Mouse (Mus musculus): ENCODE results near the gene Dact1. TPM values are rescaled to one million over a fixed set of nuclear protein-coding genes. Genes with fewer than 3 reads are reported as not detected.
A peak's percentile ranks its signal among the peaks of the same experiment; 100 is the strongest.

The Dact1 gene
- polyA plus RNA-seq, 1 experiment from 2014 or later, result 38.7 TPM

- H3K9me3 ChIP-seq, result no peaks in the 10 kb centered on the region
- H3K9ac ChIP-seq (replicated peaks), result no peak overlapping the region
- 83% methylated on average over 7 of the region's 7 CpGs for WGBS
- H3K4me3 ChIP-seq, result no peak overlapping the region
- no peaks in the 10 kb centered on the region for H3K27me3 ChIP-seq
- H3K4me1 ChIP-seq, result no peaks in the 10 kb centered on the region
- no peak overlapping the region for H3K4me2 ChIP-seq (replicated peaks)
- H3K27ac ChIP-seq (replicated peaks), result no peak overlapping the region
- H3K36me3 ChIP-seq, result no peaks in the 10 kb centered on the region
- ATAC-seq (replicated peaks), result no peak
These were observed 35.8 kb downstream of the Dact1 start for GRCm38 (mm10) chr12:71345471-71345870.

GRCm38 (mm10) chr12:71346071-71346470, 36.4 kb downstream of the Dact1 start:
- WGBS, result 78% methylated on average over 5 of the region's 5 CpGs
- Histone ChIP-seq H3K4me1 (no peaks in the 10 kb centered on the region), H3K4me3 (no peak overlapping the region), H3K27ac (replicated peaks) (no peak overlapping the region), H3K9me3 (no peaks in the 10 kb centered on the region), H3K27me3 (no peaks in the 10 kb centered on the region), H3K9ac (replicated peaks) (no peak overlapping the region), H3K36me3 (no peaks in the 10 kb centered on the region), H3K4me2 (replicated peaks) (no peak overlapping the region)
- ATAC-seq (replicated peaks), result no peak

- no peak for ATAC-seq (replicated peaks)
- Histone ChIP-seq H3K27ac (replicated peaks) (no peak overlapping the region), H3K27me3 (no peaks in the 10 kb centered on the region), H3K4me1 (no peaks in the 10 kb centered on the region), H3K9ac (replicated peaks) (no peak overlapping the region), H3K9me3 (no peaks in the 10 kb centered on the region), H3K4me3 (no peak overlapping the region), H3K36me3 (no peaks in the 10 kb centered on the region), H3K4me2 (replicated peaks) (no peak overlapping the region)
- WGBS, result 50% methylated on average over 8 of the region's 8 CpGs
These were observed 38.8 kb downstream of the Dact1 start for GRCm38 (mm10) chr12:71348401-71348896.

GRCm38 (mm10) chr12:71350077-71350476, 40.4 kb downstream of the Dact1 start:
- no peak overlapping the region for H3K4me3 ChIP-seq
- no peaks in the 10 kb centered on the region for H3K9me3 ChIP-seq
- H3K27me3 ChIP-seq, result no peaks in the 10 kb centered on the region
- no peak for ATAC-seq (replicated peaks)
- H3K9ac ChIP-seq (replicated peaks), result no peak overlapping the region
- H3K36me3 ChIP-seq, result no peaks in the 10 kb centered on the region
- H3K27ac ChIP-seq (replicated peaks), result no peak overlapping the region
- 56% methylated on average over 2 of the region's 2 CpGs for WGBS
- no peaks in the 10 kb centered on the region for H3K4me1 ChIP-seq
- no peak overlapping the region for H3K4me2 ChIP-seq (replicated peaks)

GRCm38 (mm10) chr12:71354656-71355055, 45.0 kb downstream of the Dact1 start:
- Histone ChIP-seq H3K27ac (replicated peaks) (no peak overlapping the region), H3K27me3 (no peaks in the 10 kb centered on the region), H3K36me3 (no peaks in the 10 kb centered on the region), H3K4me3 (no peak overlapping the region), H3K9me3 (no peaks in the 10 kb centered on the region), H3K4me1 (no peaks in the 10 kb centered on the region), H3K4me2 (replicated peaks) (no peak overlapping the region), H3K9ac (replicated peaks) (no peak overlapping the region)
- ATAC-seq (replicated peaks), result no peak
- WGBS, result 61% methylated on average over 10 of the region's 10 CpGs

GRCm38 (mm10) chr12:71355092-71355491, 45.4 kb downstream of the Dact1 start:
- 66% methylated on average over 3 of the region's 3 CpGs for WGBS
- Histone ChIP-seq H3K36me3 (no peaks in the 10 kb centered on the region), H3K4me3 (no peak overlapping the region), H3K4me1 (no peaks in the 10 kb centered on the region), H3K9ac (replicated peaks) (no peak overlapping the region), H3K27me3 (no peaks in the 10 kb centered on the region), H3K9me3 (no peaks in the 10 kb centered on the region), H3K27ac (replicated peaks) (no peak overlapping the region), H3K4me2 (replicated peaks) (no peak overlapping the region)
- ATAC-seq (replicated peaks), result no peak

- Histone ChIP-seq H3K36me3 (no peaks in the 10 kb centered on the region), H3K9me3 (no peaks in the 10 kb centered on the region), H3K27ac (replicated peaks) (no peak overlapping the region), H3K27me3 (no peaks in the 10 kb centered on the region), H3K4me3 (no peak overlapping the region), H3K9ac (replicated peaks) (no peak overlapping the region), H3K4me1 (peaks cover 22% of the 10 kb centered on the region), H3K4me2 (replicated peaks) (no peak overlapping the region)
- no peak for ATAC-seq (replicated peaks)
- 88% methylated on average over 7 of the region's 7 CpGs for WGBS
These were observed 51.9 kb downstream of the Dact1 start for GRCm38 (mm10) chr12:71361616-71362015.

GRCm38 (mm10) chr12:71362425-71362824, 52.7 kb downstream of the Dact1 start:
- Histone ChIP-seq H3K27ac (replicated peaks) (no peak overlapping the region), H3K9ac (replicated peaks) (no peak overlapping the region), H3K27me3 (no peaks in the 10 kb centered on the region), H3K36me3 (no peaks in the 10 kb centered on the region), H3K4me1 (peaks cover 22% of the 10 kb centered on the region), H3K4me2 (replicated peaks) (no peak overlapping the region), H3K4me3 (no peak overlapping the region), H3K9me3 (no peaks in the 10 kb centered on the region)
- no peak for ATAC-seq (replicated peaks)
- 50% methylated on average over 8 of the region's 8 CpGs for WGBS

- ATAC-seq (replicated peaks), result peak; percentile 61
- Histone ChIP-seq H3K4me1 (peaks cover 22% of the 10 kb centered on the region), H3K4me3 (no peak overlapping the region), H3K36me3 (no peaks in the 10 kb centered on the region), H3K9ac (replicated peaks) (no peak overlapping the region), H3K4me2 (replicated peaks) (no peak overlapping the region), H3K9me3 (no peaks in the 10 kb centered on the region), H3K27ac (replicated peaks) (peak overlapping the region; percentile 49), H3K27me3 (no peaks in the 10 kb centered on the region)
- WGBS, result 17% methylated on average over 7 of the region's 7 CpGs
These were observed 54.4 kb downstream of the Dact1 start for GRCm38 (mm10) chr12:71364106-71364505.

- Histone ChIP-seq H3K4me2 (replicated peaks) (no peak overlapping the region), H3K9me3 (no peaks in the 10 kb centered on the region), H3K27ac (replicated peaks) (peak overlapping the region; percentile 49), H3K9ac (replicated peaks) (no peak overlapping the region), H3K4me1 (peaks cover 22% of the 10 kb centered on the region), H3K36me3 (no peaks in the 10 kb centered on the region), H3K4me3 (no peak overlapping the region), H3K27me3 (no peaks in the 10 kb centered on the region)
- 83% methylated on average over 3 of the region's 3 CpGs for WGBS
- ATAC-seq (replicated peaks), result no peak
These were observed 54.8 kb downstream of the Dact1 start for GRCm38 (mm10) chr12:71364531-71364930.

GRCm38 (mm10) chr12:71365208-71365607, 55.5 kb downstream of the Dact1 start:
- H3K4me3 ChIP-seq, result no peak overlapping the region
- H3K4me2 ChIP-seq (replicated peaks), result no peak overlapping the region
- no peak for ATAC-seq (replicated peaks)
- H3K27me3 ChIP-seq, result no peaks in the 10 kb centered on the region
- 54% methylated on average over 7 of the region's 7 CpGs for WGBS
- H3K27ac ChIP-seq (replicated peaks), result peak overlapping the region; percentile 33; the same call in 1 of the 2 replicates
- no peak overlapping the region for H3K9ac ChIP-seq (replicated peaks)
- H3K9me3 ChIP-seq, result no peaks in the 10 kb centered on the region
- H3K4me1 ChIP-seq, result peaks cover 23% of the 10 kb centered on the region
- no peaks in the 10 kb centered on the region for H3K36me3 ChIP-seq

GRCm38 (mm10) chr12:71366175-71366574, 56.5 kb downstream of the Dact1 start:
- no peaks in the 10 kb centered on the region for H3K9me3 ChIP-seq
- H3K27me3 ChIP-seq, result no peaks in the 10 kb centered on the region
- no peak overlapping the region for H3K4me3 ChIP-seq
- ATAC-seq (replicated peaks), result peak; percentile 55
- peak overlapping the region; percentile 33; the same call in 1 of the 2 replicates for H3K27ac ChIP-seq (replicated peaks)
- peaks cover 21% of the 10 kb centered on the region for H3K4me1 ChIP-seq
- 38% methylated on average over 6 of the region's 6 CpGs for WGBS
- no peak overlapping the region for H3K9ac ChIP-seq (replicated peaks)
- H3K4me2 ChIP-seq (replicated peaks), result no peak overlapping the region
- no peaks in the 10 kb centered on the region for H3K36me3 ChIP-seq

- no peak overlapping the region for H3K4me2 ChIP-seq (replicated peaks)
- no peak overlapping the region for H3K4me3 ChIP-seq
- H3K36me3 ChIP-seq, result no peaks in the 10 kb centered on the region
- WGBS, result 82% methylated on average over 5 of the region's 5 CpGs
- no peak overlapping the region for H3K27ac ChIP-seq (replicated peaks)
- H3K9me3 ChIP-seq, result no peaks in the 10 kb centered on the region
- peaks cover 34% of the 10 kb centered on the region for H3K4me1 ChIP-seq
- H3K9ac ChIP-seq (replicated peaks), result no peak overlapping the region
- no peak for ATAC-seq (replicated peaks)
- no peaks in the 10 kb centered on the region for H3K27me3 ChIP-seq
These were observed 58.9 kb downstream of the Dact1 start for GRCm38 (mm10) chr12:71368631-71369030.
